ENCODE assay signal across 21 mouse cellular contexts in the genomic region with DNA sequence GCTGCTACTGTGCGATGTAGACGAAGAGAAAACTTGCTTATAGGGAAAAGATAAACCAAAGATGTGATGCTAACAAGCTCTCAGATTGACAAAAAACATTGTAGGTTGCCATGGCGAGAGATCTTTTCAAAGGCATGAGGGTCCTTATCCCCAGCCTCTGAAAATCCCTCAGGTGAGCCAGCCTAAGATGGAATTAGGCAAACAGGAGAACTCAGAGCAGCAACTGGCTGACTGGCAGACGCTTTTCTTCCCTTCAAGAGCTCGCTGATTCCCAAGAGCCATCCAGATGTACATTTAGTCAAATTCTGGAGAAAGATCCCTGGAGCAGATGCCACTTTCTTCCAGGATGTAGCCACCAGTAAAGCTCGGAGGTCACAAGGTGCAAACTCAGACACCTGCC.
DNase-seq lines count a peak whose midpoint lies in the region; ATAC-seq and TF ChIP-seq lines count a peak whose summit lies in the region.
"Had no signal": no experiment of that assay in that cellular context is flagged by ENCODE, and none has a peak within 500 bp of the region (broad histone marks: within the 10 kb centered on the region; RNA-seq: fewer than 3 reads in every experiment).

No protein-coding gene starts in this region.

- ATAC-seq in hindbrain, embryonic 12.5 days (ENCODE audit: low FRiP score): peak; percentile 8; the same call in 1 of the 2 replicates
- 0 out of 2 replicates have a peak, but pooled peaks have one; percentile 3 for ATAC-seq in midbrain, embryonic 13.5 days
- ATAC-seq: liver, postnatal 0 days had no signal

- H3K27ac ChIP-seq in hindbrain, embryonic 12.5 days: peak overlapping the region; percentile 75
- H3K27ac ChIP-seq in midbrain, embryonic 13.5 days: peak overlapping the region; percentile 57
- no peak overlapping the region for H3K27ac ChIP-seq in kidney, adult 2 months (ENCODE audit: insufficient read depth, low read depth, low read length)
- H3K27ac ChIP-seq: embryonic facial prominence, embryonic 12.5 days; heart, embryonic 10.5 days; left cerebral cortex, adult 2 months; stomach, embryonic 15.5 days had no signal

- no peaks in the 10 kb centered on the region for H3K36me3 ChIP-seq in hindbrain, embryonic 12.5 days
- no peaks in the 10 kb centered on the region for H3K36me3 ChIP-seq in midbrain, embryonic 13.5 days
- no peaks in the 10 kb centered on the region for H3K36me3 ChIP-seq in kidney, adult 2 months (ENCODE audit: control insufficient read depth, insufficient read depth, low read length)
- H3K36me3 ChIP-seq: embryonic facial prominence, embryonic 12.5 days; heart, embryonic 10.5 days; stomach, embryonic 15.5 days had no signal

- no peak overlapping the region for H3K9ac ChIP-seq in hindbrain, embryonic 12.5 days
- no peak overlapping the region for H3K9ac ChIP-seq in midbrain, embryonic 13.5 days (replicated peaks)
- H3K9ac ChIP-seq: embryonic facial prominence, embryonic 12.5 days; liver, postnatal 0 days; stomach, embryonic 15.5 days had no signal

- TF ChIP-seq POLR2A in kidney, adult 2 months (IDR thresholded peaks at IDR 0.05; ENCODE audit: low read depth, low read length): no peak

- peaks cover 6% of the 10 kb centered on the region; the same call in 1 of the 2 replicates for H3K4me1 ChIP-seq in hindbrain, embryonic 12.5 days
- peaks cover 24% of the 10 kb centered on the region for H3K4me1 ChIP-seq in midbrain, embryonic 13.5 days (replicated peaks)
- no peaks in the 10 kb centered on the region for H3K4me1 ChIP-seq in kidney, adult 2 months (ENCODE audit: control insufficient read depth, insufficient read depth, low read length)
- H3K4me1 ChIP-seq: embryonic facial prominence, embryonic 12.5 days; heart, embryonic 10.5 days; stomach, embryonic 15.5 days had no signal

- H3K9me3 ChIP-seq in hindbrain, embryonic 12.5 days (replicated peaks): no peaks in the 10 kb centered on the region
- H3K9me3 ChIP-seq in midbrain, embryonic 13.5 days: no peaks in the 10 kb centered on the region
- H3K9me3 ChIP-seq: embryonic facial prominence, embryonic 12.5 days; heart, embryonic 10.5 days; stomach, embryonic 15.5 days had no signal

- TF ChIP-seq CTCF in kidney, adult 2 months (conservative IDR thresholded peaks at IDR 0.05; ENCODE audit: insufficient read depth, insufficient read length, low read depth, low read length): no peak

- DNase-seq in right cerebral cortex, postnatal 4 days: peak; percentile 7
- no peak for DNase-seq in right cerebral cortex, postnatal 25 days
- DNase-seq in kidney, postnatal 14 days: no peak
- DNase-seq in kidney, adult 2 months: no peak
- DNase-seq in embryo, embryonic 9.5 days (ENCODE audit: extremely low spot score): no peak
- DNase-seq: B cell, adult 2 months; cerebellum, adult 9-10 months; heart, postnatal 10 days; kidney, adult 18-20 months; kidney, postnatal 36 days; left cerebral cortex, postnatal 4 days; liver, postnatal 0 days; lung, postnatal 10 days; thymus, adult 2 months had no signal

- no peak overlapping the region for H3K4me2 ChIP-seq in hindbrain, embryonic 12.5 days (replicated peaks)
- H3K4me2 ChIP-seq in midbrain, embryonic 13.5 days (replicated peaks): 0 out of 2 replicates have a peak overlapping the region, but pooled peaks have one; percentile 19
- H3K4me2 ChIP-seq: stomach, embryonic 15.5 days had no signal

- no peak overlapping the region for H3K4me3 ChIP-seq in hindbrain, embryonic 12.5 days
- H3K4me3 ChIP-seq in midbrain, embryonic 13.5 days (replicated peaks): no peak overlapping the region
- no peak overlapping the region for H3K4me3 ChIP-seq in kidney, adult 2 months (ENCODE audit: insufficient read depth, low read depth, low read length)
- H3K4me3 ChIP-seq: embryonic facial prominence, embryonic 12.5 days; erythroblast, embryonic 14.5 days; stomach, embryonic 15.5 days had no signal

- no peaks in the 10 kb centered on the region for H3K27me3 ChIP-seq in hindbrain, embryonic 12.5 days
- no peaks in the 10 kb centered on the region for H3K27me3 ChIP-seq in midbrain, embryonic 13.5 days
- no peaks in the 10 kb centered on the region; the same call in 1 of the 2 replicates for H3K27me3 ChIP-seq in kidney, adult 2 months (replicated peaks; ENCODE audit: control insufficient read depth, insufficient read depth, low read length)
- H3K27me3 ChIP-seq: embryonic facial prominence, embryonic 12.5 days; stomach, embryonic 15.5 days had no signal

- 59% methylated on average over 6 of the region's 6 CpGs for WGBS in hindbrain, embryonic 12.5 days
- WGBS in midbrain, embryonic 13.5 days: 35% methylated on average over 6 of the region's 6 CpGs
- 71% methylated on average over 6 of the region's 6 CpGs for WGBS in kidney, adult 2 months
